Mouse (Mus musculus) megakaryocyte, embryonic 14.5 days (primary cell): ENCODE results near the gene Igsf11.

ENCODE experiments used
- FLI1 ChIP-seq: IDR thresholded peaks from 2 replicates; pipeline ENCODE4 v1.6.1; 2012; ENCODE audit warnings: low read length, inconsistent platforms, mixed read lengths
- GATA1 ChIP-seq: IDR thresholded peaks from 3 replicates; pipeline ENCODE4 v1.6.1; 2012; ENCODE audit warnings: mixed read lengths, low read length, inconsistent platforms, borderline replicate concordance

DNA sequence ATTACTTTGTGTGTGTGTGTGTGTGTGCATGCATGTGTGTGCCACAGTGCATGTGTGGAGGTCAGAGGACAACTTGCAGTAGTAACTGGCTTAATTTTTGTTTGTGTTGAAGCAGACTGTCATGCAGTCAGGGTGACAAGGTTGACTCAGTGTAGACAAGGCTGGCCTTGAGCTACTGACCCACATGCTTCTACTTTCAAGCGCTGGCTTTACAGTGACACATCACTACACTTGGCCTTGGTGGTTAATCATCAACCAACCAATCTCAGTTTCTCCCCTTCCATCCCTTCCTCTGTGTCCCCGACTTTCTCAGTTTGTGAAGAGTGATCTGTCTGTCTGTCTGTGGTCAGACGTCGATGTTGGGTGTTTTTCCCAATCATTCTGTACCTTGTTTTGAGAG lies 23.0 kb downstream of the Igsf11 start:
- TF ChIP-seq GATA1 (no peak), FLI1 (no peak)
